19 mouse cellular contexts compared by ENCODE assay signal in genomic region chr6:90668693-90669092, GRCm38 (mm10).
"Had no signal": no experiment of that assay in that cellular context is flagged by ENCODE, and none has a peak within 500 bp of the region (broad histone marks: within the 10 kb centered on the region; RNA-seq: fewer than 3 reads in every experiment).

No protein-coding gene starts in this region.

- H3K27ac ChIP-seq: midbrain, embryonic 10.5 days; midbrain, embryonic 12.5 days; neural tube, embryonic 13.5 days; neural tube, embryonic 15.5 days had no signal

- ATAC-seq: midbrain, embryonic 16.5 days had no signal

- H3K27me3 ChIP-seq: midbrain, embryonic 12.5 days; neural tube, embryonic 13.5 days; neural tube, embryonic 15.5 days had no signal

- H3K4me1 ChIP-seq: midbrain, embryonic 10.5 days; midbrain, embryonic 12.5 days; neural tube, embryonic 13.5 days; neural tube, embryonic 15.5 days had no signal

- DNase-seq: lung, adult 18-20 months; lung, embryonic 14.5 days; lung, postnatal 10 days; lung, postnatal 4 days; midbrain, embryonic 14.5 days; retina, postnatal 1 day; right cerebral cortex, adult 18-20 months; right cerebral cortex, postnatal 25 days; right cerebral cortex, postnatal 4 days; spleen, adult 18-20 months; thymus, adult 18-20 months; thymus, postnatal 14 days; thymus, postnatal 36 days had no signal

- H3K9ac ChIP-seq: lung, embryonic 14.5 days; midbrain, embryonic 12.5 days; neural tube, embryonic 13.5 days; neural tube, embryonic 15.5 days had no signal

- H3K9me3 ChIP-seq: midbrain, embryonic 10.5 days; midbrain, embryonic 12.5 days; neural tube, embryonic 13.5 days; neural tube, embryonic 15.5 days had no signal

- H3K4me2 ChIP-seq: lung, embryonic 14.5 days; midbrain, embryonic 12.5 days; neural tube, embryonic 13.5 days; neural tube, embryonic 15.5 days had no signal

- H3K4me3 ChIP-seq: midbrain, embryonic 10.5 days; midbrain, embryonic 12.5 days; myocyte; neural tube, embryonic 13.5 days; neural tube, embryonic 15.5 days had no signal
